Mouse (Mus musculus) bone marrow macrophage, adult 2 months (primary cell): ENCODE data around the gene Ugt1a10. TPM values are rescaled to one million over a fixed set of nuclear protein-coding genes. Genes with fewer than 3 reads are reported as not detected.

Source experiments
- H3K27ac ChIP-seq: 2 replicates; pipeline ENCODE4 v1.5.1; 2012; ENCODE audit warnings: low read depth, low read length; ENCODE audit not compliant: insufficient read depth
- H3K4me1 ChIP-seq: 2 replicates; pipeline ENCODE4 v1.6.1; 2012; ENCODE audit warnings: low read length; ENCODE audit not compliant: control insufficient read depth, insufficient read depth
- H3K4me3 ChIP-seq: 2 replicates; pipeline ENCODE4 v1.5.1; 2012; ENCODE audit warnings: mild to moderate bottlenecking, low read length, moderate library complexity; ENCODE audit not compliant: insufficient read depth
- CTCF ChIP-seq: IDR thresholded peaks from 2 replicates; pipeline ENCODE4 v1.5.1; 2012; ENCODE audit warnings: low read depth, mild to moderate bottlenecking, low read length, moderate library complexity
- POLR2A ChIP-seq: IDR thresholded peaks from 2 replicates; pipeline ENCODE4 v1.6.1; 2012; ENCODE audit warnings: mild to moderate bottlenecking, low read depth, low read length, borderline replicate concordance
- polyA plus RNA-seq: library from polyadenylated mRNA; stranded (reverse); fragments of >200 nt; gene quantifications from 2 replicates; pipeline ENCODE4 v1.2.4, GENCODE M21; 2012; ENCODE audit not compliant: missing spikeins, insufficient read depth, insufficient read length

Ugt1a10 gene
- polyA plus RNA-seq, 1 experiment = not detected

- Histone ChIP-seq H3K4me3 (no peak within 1 kb of the TSS), H3K4me1 (no peaks in the 10 kb centered on the region), H3K27ac (no peak within 1 kb of the TSS)
- TF ChIP-seq POLR2A (no peak), CTCF (no peak)
Measured at GRCm38 (mm10) chr1:88205294-88205922, 150.2 kb downstream of the Ugt1a10 start, which contains the start of gene Dnajb3. Gene Dnajb3 (minus strand): TSS chr1:88205782.

DNA sequence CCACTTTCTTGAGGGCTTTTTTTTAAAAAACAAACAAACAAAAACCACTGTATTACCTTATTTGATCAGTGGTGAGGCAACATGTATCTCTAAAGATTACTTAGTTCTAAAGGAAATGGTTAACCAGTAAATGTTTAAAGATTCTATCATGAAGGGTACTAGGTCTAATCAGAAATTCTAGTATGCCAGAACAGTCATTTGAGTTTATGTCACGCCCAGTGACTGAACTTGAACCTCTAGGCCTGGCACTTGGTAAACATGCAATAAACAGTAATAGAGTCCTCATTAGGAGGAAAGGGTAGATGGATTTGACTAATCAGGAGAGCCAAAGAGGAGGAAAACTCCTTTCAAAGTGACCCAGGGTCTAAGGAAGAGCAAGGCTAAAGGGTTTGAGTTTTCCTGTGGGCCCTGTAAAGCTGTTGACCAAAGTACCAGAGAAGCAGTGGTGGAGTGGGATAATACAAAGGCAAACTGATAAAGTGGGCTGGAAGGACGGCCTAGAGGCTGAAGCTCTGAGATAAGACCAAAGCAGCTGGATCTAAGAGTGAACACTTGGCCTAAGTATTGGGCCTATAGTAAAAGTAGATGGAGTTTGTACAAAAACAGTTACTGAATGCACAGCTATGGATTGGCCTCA is 151.8 kb downstream of the Ugt1a10 start:
- Histone ChIP-seq H3K4me3 (no peak overlapping the region), H3K4me1 (no peaks in the 10 kb centered on the region), H3K27ac (no peak overlapping the region)
- TF ChIP-seq CTCF = no peak

DNA sequence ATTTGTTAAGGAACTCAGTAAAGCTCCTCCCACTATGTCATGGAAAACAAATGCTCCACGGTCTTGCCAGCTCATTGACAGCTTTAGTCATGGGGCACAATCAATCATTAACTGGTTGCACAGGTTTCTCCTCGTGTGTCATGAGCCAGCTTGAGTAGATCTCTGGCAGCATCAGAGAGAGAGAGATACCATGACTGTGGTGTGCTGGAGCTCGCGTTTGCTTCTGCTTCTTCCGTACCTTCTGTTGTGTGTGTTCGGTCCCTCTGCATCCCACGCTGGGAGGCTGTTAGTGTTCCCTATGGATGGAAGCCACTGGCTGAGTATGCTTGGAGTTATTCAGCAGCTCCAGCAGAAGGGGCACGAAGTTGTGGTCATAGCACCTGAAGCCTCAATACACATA is 156.6 kb downstream of the Ugt1a10 start, which contains the start of gene Ugt1a1:
Gene Ugt1a1 (plus strand): TSS at position 148 of the 400 bp plus-strand sequence.
- TF ChIP-seq CTCF (no peak), POLR2A (no peak)
- H3K4me1 ChIP-seq = no peaks in the 10 kb centered on the region
- no peak within 1 kb of the TSS for H3K27ac ChIP-seq
- H3K4me3 ChIP-seq = no peak within 1 kb of the TSS

- Histone ChIP-seq H3K4me1 (no peaks in the 10 kb centered on the region), H3K27ac (no peak overlapping the region), H3K4me3 (no peak overlapping the region)
- no peak for TF ChIP-seq POLR2A
Measured at GRCm38 (mm10) chr1:88212341-88213045, 157.3 kb downstream of the Ugt1a10 start.

DNA sequence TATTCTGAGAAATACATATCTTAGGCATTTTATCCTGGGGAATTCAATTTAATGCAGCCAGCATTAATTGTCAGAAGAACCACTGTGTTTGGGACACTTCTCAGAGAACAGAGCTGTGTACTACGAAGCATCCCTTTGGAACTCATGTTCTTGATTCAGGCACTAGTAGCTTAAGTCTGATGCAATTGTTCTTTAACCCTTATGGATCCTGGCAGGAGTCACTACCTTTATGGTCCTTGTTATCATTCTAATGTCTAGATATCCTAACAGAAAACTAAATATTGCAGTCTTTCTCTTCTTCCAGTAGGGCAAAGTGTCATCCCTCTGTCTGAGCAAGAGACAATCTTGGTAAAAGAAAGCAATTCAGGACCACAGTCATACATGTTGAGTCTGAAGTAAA is 157.9 kb downstream of the Ugt1a10 start:
- no peak overlapping the region for H3K4me3 ChIP-seq
- TF ChIP-seq CTCF = no peak
- H3K27ac ChIP-seq = no peak overlapping the region
- H3K4me1 ChIP-seq = no peaks in the 10 kb centered on the region

GRCm38 (mm10) chr1:88213766-88214461 is 158.7 kb downstream of the Ugt1a10 start:
- Histone ChIP-seq H3K4me1 (no peaks in the 10 kb centered on the region), H3K27ac (no peak overlapping the region), H3K4me3 (no peak overlapping the region)
- TF ChIP-seq POLR2A (no peak), CTCF (no peak)

- TF ChIP-seq POLR2A = no peak
- TF ChIP-seq CTCF = no peak
- H3K4me1 ChIP-seq = no peaks in the 10 kb centered on the region
- no peak overlapping the region for H3K27ac ChIP-seq
- H3K4me3 ChIP-seq = no peak overlapping the region
Measured at GRCm38 (mm10) chr1:88214462-88214952, 159.3 kb downstream of the Ugt1a10 start.

- no peak for TF ChIP-seq CTCF
- no peak for TF ChIP-seq POLR2A
- no peak overlapping the region for H3K27ac ChIP-seq
- no peaks in the 10 kb centered on the region for H3K4me1 ChIP-seq
- no peak overlapping the region for H3K4me3 ChIP-seq
Measured at GRCm38 (mm10) chr1:88215466-88216380, 160.5 kb downstream of the Ugt1a10 start.

DNA sequence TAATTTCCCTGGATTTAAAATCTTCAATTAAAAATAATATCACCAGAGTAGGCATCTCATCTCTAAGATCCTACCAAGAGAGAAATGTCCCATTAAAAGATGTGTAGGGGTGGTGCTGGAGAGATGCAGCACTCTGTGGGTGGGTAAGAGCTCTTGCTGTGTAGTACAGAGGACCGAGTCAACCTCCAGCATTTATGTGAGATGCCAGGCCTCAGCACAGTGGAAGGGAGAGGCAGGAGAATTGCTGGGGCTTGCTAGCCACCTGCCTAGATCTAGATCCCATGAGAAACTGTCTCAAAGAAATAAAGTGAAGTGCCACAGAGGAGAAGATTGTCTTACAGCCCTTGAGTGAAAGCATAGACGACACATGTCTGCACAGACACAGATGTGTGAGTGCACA is 161.4 kb downstream of the Ugt1a10 start:
- H3K4me1 ChIP-seq = no peaks in the 10 kb centered on the region
- no peak for TF ChIP-seq CTCF
- TF ChIP-seq POLR2A = no peak

More for the DNA sequence above, 161.4 kb downstream of the Ugt1a10 start:
- H3K27ac ChIP-seq = no peak overlapping the region
- H3K4me3 ChIP-seq = no peak overlapping the region
